Mouse (Mus musculus): ENCODE measurements around the gene Epor. TPM values are rescaled to one million over a fixed set of nuclear protein-coding genes. Genes with fewer than 3 reads are reported as not detected.
A peak's percentile ranks its signal among the peaks of the same experiment; 100 is the strongest.

The Epor gene
- polyA plus RNA-seq, 1 experiment = 2.1 TPM

DNA sequence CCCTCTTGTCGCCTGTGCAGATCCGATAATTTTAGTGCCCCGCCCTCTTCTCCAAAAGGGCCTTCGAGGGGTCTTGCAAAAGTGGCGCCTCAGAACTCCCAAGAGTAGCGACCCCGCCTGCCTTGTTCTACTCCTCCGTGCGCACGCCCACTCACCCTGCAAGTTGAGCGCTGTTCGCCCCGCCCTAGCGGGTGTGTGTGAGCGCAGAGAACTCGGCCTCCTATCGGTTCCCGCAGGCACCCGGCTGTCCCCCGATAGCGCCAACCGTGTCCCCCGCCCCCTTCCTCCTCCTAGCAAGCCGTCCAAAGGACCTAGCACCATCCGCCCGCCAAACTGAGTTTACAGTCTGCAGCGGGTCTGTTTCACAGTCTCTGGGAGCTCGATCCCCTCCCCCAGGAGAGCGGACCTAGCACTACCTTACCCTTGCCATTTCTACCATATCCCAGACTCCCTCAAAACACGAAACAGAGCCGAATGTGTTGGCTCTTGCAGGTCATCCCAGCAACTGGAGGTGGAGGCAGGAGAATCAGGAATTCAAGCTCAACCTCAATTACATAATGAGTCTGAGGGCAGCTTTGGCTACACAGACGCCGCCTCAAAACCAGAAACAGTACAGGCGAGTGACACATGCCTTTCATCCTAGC is 768 bp downstream of the Epor start:
- peak; percentile 75 for DNase-seq (ENCODE audit: low read depth)
- no peak for TF ChIP-seq POLR2A (IDR thresholded peaks at IDR 0.05; ENCODE audit: borderline replicate concordance, extremely low read depth, insufficient read depth, insufficient read length, poor library complexity, severe bottlenecking)
- no peak; the same call in 1 of the 2 replicates for TF ChIP-seq CTCF (IDR thresholded peaks at IDR 0.05; ENCODE audit: borderline replicate concordance, extremely low read depth, insufficient read depth, insufficient read length)

DNA sequence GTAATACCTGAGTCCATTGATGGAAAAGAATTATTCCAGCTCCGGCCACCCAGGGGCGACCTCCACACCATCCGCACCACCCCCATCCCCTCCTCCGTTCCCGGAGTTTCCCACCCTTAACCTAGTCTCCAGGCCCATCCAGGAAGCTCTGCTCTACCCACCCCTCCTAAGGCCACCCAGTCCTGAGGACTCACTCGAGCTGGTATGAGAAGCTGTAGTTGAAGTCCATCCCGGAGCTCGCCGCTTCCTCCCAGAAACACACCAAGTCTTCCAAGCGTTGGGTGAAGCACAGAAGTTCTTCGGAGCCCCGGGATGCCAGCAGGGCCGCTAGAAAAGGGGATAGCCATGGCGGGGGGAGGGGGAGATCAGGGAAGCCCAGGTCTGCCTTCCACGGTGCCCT is 1.3 kb downstream of the Epor start:
- no peak for DNase-seq (ENCODE audit: low read depth)
- TF ChIP-seq CTCF (IDR thresholded peaks at IDR 0.05; ENCODE audit: borderline replicate concordance, extremely low read depth, insufficient read depth, insufficient read length) (no peak), POLR2A (IDR thresholded peaks at IDR 0.05; ENCODE audit: borderline replicate concordance, extremely low read depth, insufficient read depth, insufficient read length, poor library complexity, severe bottlenecking) (no peak)

DNA sequence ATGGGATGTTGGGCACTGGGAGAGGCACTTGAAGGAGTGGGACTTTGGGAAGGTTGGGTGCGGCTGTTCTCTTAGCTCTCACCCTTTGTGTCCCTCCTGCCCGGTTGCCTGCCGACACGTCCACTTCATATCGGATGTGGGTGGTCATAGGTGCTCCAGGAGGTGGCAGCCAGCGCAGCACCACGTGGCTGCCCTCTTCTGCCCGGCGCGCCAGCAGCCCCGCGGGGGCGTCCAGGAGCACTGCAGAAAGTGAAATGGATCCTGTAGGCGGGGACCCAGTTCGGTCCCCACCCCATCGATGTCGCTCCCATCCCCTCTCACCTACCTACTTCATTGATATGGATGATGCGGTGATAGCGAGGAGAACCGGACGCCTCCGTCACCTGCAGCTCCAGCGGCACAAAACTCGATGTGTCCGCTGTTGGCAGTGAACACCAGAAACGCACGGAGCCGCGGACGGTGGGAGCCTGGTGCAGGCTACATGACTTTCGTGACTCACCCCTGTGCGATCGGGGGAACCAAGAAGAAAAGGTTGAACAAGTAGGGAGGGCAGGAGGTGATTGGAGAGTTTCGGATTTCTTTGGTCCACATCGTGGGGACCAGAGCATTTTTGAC is 1.8 kb downstream of the Epor start:
- no peak for TF ChIP-seq CTCF (IDR thresholded peaks at IDR 0.05; ENCODE audit: borderline replicate concordance, extremely low read depth, insufficient read depth, insufficient read length)
- no peak for TF ChIP-seq POLR2A (IDR thresholded peaks at IDR 0.05; ENCODE audit: borderline replicate concordance, extremely low read depth, insufficient read depth, insufficient read length, poor library complexity, severe bottlenecking)
- DNase-seq (ENCODE audit: low read depth) = no peak

DNA sequence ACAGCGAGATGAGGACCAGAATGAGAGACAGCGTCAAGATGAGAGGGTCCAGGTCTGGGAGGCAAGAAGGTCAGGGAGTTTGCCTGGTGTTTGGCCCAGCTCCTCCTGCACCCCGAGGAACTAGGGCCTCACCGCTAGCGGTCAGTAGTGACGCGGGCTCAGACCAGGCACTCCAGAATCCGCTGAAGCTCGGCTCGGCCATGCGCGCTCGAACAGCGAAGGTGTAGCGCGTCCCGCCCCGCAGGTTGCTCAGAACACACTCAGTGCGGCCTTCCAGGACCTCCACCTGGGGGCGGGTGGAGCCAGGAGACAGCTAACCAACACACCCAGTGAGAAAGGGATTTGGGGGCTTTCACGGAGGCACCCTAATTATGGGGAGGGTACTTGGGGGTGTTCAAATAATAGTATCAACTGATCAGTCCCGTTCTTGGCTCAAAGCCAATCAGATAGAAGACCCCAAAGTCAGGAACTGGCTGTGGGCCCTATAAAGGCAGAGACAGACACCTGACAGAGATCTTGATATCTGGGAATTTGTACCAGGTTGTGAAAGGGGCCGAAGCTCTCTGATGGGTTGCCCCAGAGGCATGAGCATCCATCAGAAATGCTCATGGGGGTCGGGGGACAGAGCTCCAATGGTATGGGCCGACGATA is 2.6 kb downstream of the Epor start:
- TF ChIP-seq POLR2A (IDR thresholded peaks at IDR 0.05; ENCODE audit: borderline replicate concordance, extremely low read depth, insufficient read depth, insufficient read length, poor library complexity, severe bottlenecking) = no peak
- DNase-seq (ENCODE audit: low read depth) = no peak

DNA sequence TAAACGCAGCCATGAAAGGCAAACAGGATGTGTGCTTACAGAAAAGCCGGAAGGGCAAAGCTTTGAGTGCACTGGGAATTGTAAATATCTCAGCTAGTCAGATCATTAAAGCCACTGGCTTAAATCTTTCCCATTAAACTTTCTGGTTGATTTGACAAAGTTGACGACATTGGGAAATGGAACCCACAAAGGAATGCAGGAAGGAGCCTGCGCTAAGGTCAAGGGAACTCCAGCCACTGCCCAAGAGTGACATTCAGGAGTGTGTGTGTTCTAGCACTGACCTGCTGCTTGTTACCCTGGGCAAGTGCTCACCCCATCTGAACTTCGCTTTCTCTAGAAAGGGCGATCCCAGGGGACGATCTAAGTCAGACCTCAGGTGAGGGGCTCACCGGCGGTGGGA is 3.2 kb downstream of the Epor start:
- no peak for TF ChIP-seq POLR2A (IDR thresholded peaks at IDR 0.05; ENCODE audit: borderline replicate concordance, extremely low read depth, insufficient read depth, insufficient read length, poor library complexity, severe bottlenecking)
- TF ChIP-seq CTCF (IDR thresholded peaks at IDR 0.05; ENCODE audit: borderline replicate concordance, extremely low read depth, insufficient read depth, insufficient read length) = no peak
- DNase-seq (ENCODE audit: low read depth) = no peak

DNA sequence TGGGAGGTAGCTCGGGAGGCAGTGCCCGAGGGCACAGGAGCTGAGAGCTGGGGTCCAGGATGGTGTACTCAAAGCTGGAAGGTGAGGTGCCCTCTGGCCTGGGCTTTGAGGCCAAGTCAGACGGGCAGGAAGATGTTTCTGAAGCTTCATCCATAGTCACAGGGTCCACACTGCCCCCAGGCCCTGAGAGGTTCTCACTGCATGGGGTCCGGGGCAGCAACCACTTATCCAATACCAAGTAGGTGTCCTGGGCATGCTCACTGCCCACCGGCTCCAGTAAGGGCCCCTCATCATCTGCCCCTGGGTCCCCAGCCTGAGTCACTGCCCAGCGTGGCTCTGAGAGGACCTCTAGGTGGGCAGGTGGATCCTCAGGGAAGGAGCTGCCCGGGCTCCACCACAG is 4.1 kb downstream of the Epor start:
- TF ChIP-seq CTCF (IDR thresholded peaks at IDR 0.05; ENCODE audit: borderline replicate concordance, extremely low read depth, insufficient read depth, insufficient read length) (no peak), POLR2A (IDR thresholded peaks at IDR 0.05; ENCODE audit: borderline replicate concordance, extremely low read depth, insufficient read depth, insufficient read length, poor library complexity, severe bottlenecking) (no peak)

DNA sequence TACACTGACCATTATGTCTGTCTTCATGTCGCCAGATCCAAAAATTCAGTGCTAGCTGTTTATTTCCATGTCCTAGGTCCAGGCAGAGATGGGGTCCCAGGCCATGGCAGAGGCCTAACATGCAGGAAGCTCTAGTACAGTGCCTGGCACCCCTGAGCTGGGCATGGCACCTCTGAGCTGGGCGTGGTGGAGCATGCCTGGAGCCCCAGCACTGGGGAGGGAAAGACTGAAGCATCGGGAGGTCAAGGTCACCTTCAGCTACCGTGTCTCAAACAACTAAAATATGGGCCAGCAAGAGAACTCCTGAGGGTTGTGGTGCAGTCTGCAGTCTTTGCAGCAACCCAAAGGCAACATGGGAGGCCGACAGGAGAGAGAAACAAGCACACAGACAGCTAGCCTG is 4.9 kb downstream of the Epor start:
- no peak for TF ChIP-seq CTCF (IDR thresholded peaks at IDR 0.05; ENCODE audit: borderline replicate concordance, extremely low read depth, insufficient read depth, insufficient read length)
- TF ChIP-seq POLR2A (IDR thresholded peaks at IDR 0.05; ENCODE audit: borderline replicate concordance, extremely low read depth, insufficient read depth, insufficient read length, poor library complexity, severe bottlenecking) = no peak
- DNase-seq (ENCODE audit: low read depth) = no peak

More for the DNA sequence above, 4.1 kb downstream of the Epor start:
- no peak for DNase-seq (ENCODE audit: low read depth)

DNA sequence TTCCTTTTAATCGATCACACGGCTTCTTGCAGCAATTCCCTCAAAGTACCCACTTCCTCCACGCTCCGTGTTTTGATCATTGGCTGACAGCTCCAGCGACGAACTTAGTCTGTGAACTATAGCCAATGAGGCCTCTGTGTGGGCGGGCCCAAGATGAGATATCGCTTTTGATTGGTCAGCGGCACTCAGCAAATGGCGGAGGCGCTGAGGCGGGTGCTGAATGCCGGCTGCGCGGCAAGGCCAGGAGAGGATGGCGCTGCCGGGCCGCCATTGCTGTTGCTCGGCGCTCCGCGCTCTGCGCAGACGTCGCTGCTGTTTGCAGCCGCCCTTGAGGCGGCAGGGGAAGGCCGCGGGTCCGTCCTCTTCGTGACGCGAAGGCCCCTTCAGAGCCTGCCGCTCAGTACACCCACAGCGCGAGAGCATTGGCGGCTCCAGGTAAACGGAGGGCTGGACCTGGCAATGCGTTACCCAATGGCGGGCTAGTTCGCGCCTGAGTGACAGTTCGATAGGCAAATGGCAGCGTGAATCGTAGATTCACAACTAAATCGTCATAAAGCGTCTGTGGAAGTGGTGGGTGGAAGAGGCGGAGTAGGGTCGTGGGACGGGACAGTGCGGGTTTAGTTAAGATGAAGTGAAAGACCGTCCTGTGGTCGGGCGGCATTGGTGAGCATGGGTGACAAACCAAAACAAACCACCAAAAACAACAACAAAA is 7.6 kb downstream of the Epor start, which contains the start of gene Swsap1:
Swsap1 (plus strand) TSS at position 186 of the 712 bp plus-strand sequence.
- TF ChIP-seq POLR2A (IDR thresholded peaks at IDR 0.05; ENCODE audit: borderline replicate concordance, extremely low read depth, insufficient read depth, insufficient read length, poor library complexity, severe bottlenecking) (peak; percentile 28; the same call in 1 of the 2 replicates), CTCF (IDR thresholded peaks at IDR 0.05; ENCODE audit: borderline replicate concordance, extremely low read depth, insufficient read depth, insufficient read length) (no peak)
- DNase-seq (ENCODE audit: low read depth) = peak; percentile 99

DNA sequence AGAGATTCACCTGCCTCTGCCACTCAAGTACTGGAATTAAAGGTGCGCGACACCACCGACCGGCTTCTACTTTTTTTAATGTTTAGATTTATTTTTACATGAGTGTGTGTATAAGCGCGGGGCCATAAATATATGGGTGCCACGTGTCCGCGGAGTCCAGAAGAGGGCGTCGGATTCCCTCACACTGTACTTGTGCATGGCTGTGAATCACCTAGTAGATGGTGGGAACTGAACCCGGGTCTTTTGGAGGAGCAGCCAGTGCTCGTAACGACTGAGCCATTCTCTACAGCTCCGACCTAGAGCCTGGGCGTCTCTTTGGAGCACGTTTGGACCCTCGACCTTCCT is 8.1 kb downstream of the Epor start:
- DNase-seq (ENCODE audit: low read depth) = no peak
- TF ChIP-seq CTCF (IDR thresholded peaks at IDR 0.05; ENCODE audit: borderline replicate concordance, extremely low read depth, insufficient read depth, insufficient read length) = peak; percentile 47; the same call in 1 of the 2 replicates
- TF ChIP-seq POLR2A (IDR thresholded peaks at IDR 0.05; ENCODE audit: borderline replicate concordance, extremely low read depth, insufficient read depth, insufficient read length, poor library complexity, severe bottlenecking) = no peak

DNA sequence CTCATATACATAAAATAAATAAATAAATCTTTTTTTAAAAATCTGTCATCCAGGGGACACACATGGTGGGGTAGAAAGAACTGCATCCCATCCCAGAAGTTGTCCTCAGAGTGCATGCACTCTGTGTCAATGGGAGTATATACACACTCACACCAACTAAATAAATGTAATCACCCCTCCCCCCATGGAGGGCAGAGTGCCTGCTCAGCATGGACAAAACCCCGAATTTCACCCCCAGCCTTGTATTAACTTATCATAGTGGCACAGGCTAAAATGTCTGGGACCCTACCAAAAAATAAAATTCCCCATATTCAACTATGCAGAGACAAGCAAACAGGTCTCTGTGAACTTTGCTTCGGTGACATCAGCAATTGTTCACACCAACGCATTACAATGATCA is 8.7 kb downstream of the Epor start:
- TF ChIP-seq POLR2A (IDR thresholded peaks at IDR 0.05; ENCODE audit: borderline replicate concordance, extremely low read depth, insufficient read depth, insufficient read length, poor library complexity, severe bottlenecking) = no peak
- TF ChIP-seq CTCF (IDR thresholded peaks at IDR 0.05; ENCODE audit: borderline replicate concordance, extremely low read depth, insufficient read depth, insufficient read length) = no peak
- DNase-seq (ENCODE audit: low read depth) = no peak

DNA sequence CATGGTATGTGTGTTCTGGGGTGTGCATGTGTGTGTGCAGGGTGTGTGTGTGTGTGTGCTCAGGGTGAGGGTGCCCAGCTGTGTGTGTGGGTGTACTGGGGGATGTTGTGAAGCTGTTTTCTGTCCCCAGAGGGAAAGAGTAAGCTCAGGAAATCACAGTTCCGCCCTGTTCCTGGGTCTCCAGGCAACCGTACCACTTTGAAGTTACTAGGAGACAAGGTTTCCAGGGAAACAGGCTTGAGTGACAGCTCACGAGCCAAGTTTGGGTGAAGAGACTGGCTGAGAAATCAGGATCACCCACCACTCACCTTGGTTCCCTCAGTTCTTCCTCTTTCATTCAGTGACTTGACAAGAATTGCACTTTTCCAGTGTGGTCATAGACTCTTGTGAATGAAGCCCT is 9.7 kb downstream of the Epor start:
- TF ChIP-seq POLR2A (IDR thresholded peaks at IDR 0.05; ENCODE audit: borderline replicate concordance, extremely low read depth, insufficient read depth, insufficient read length, poor library complexity, severe bottlenecking) = no peak
- TF ChIP-seq CTCF (IDR thresholded peaks at IDR 0.05; ENCODE audit: borderline replicate concordance, extremely low read depth, insufficient read depth, insufficient read length) = no peak

More for the DNA sequence above, 9.7 kb downstream of the Epor start:
- peak; percentile 90 for DNase-seq (ENCODE audit: low read depth)

Measured in brain, embryonic 14.5 days (tissue).